Mouse (Mus musculus) myocyte (in vitro differentiated cells): ENCODE results near the gene Xab2. TPM values are rescaled to one million over a fixed set of nuclear protein-coding genes. Genes with fewer than 3 reads are reported as not detected.

Source experiments
- H3K27me3 ChIP-seq: one replicate; pipeline ENCODE4 v1.6.1; 2011; ENCODE audit not compliant: control insufficient read depth, insufficient read depth, insufficient read length
- H3K36me3 ChIP-seq: one replicate; pipeline ENCODE4 v1.6.1; 2011; ENCODE audit not compliant: control insufficient read depth, insufficient read depth
- H3K4me2 ChIP-seq: one replicate; pipeline ENCODE4 v1.6.1; 2011; ENCODE audit warnings: low read depth, control low read depth
- H3K4me3 ChIP-seq: one replicate; pipeline ENCODE4 v1.5.1; 2011; ENCODE audit warnings: mild to moderate bottlenecking, control low read depth, moderate library complexity
- H3K79me2 ChIP-seq: one replicate; pipeline ENCODE4 v1.6.1; 2011; ENCODE audit not compliant: control insufficient read depth, insufficient read depth
- H3ac ChIP-seq: one replicate; pipeline ENCODE4 v1.6.1; 2011; ENCODE audit not compliant: control insufficient read depth, insufficient read length
- CEBPB ChIP-seq: IDR thresholded peaks from 2 replicates; pipeline ENCODE4 v1.6.1; 2011; ENCODE audit warnings: mild to moderate bottlenecking, moderate library complexity; ENCODE audit not compliant: poor library complexity, insufficient read depth, severe bottlenecking
- E2F4 ChIP-seq: IDR thresholded peaks from one replicate; pipeline ENCODE4 v1.6.1; 2011; ENCODE audit warnings: mild to moderate bottlenecking, control low read depth, moderate library complexity; ENCODE audit not compliant: insufficient read depth
- MAX ChIP-seq: IDR thresholded peaks from one replicate; pipeline ENCODE4 v1.6.1; 2011; ENCODE audit warnings: low read depth, mild to moderate bottlenecking, control low read depth
- MYOD1 ChIP-seq, 3 experiments: IDR thresholded peaks; one replicate each; pipeline ENCODE4 v1.6.1; 2011; ENCODE audit warnings: control low read depth in 2 of 3, low read depth in 2 of 3, mild to moderate bottlenecking in 2 of 3, moderate library complexity in 1 of 3; ENCODE audit not compliant: insufficient read length in 2 of 3, control insufficient read depth in 1 of 3
- MYOG ChIP-seq, 3 experiments: IDR thresholded peaks; one replicate each; pipeline ENCODE4 v1.6.1; 2011; ENCODE audit warnings: control low read depth in 2 of 3, low read depth in 2 of 3, mild to moderate bottlenecking in 2 of 3; ENCODE audit not compliant: insufficient read length in 2 of 3, control insufficient read depth in 1 of 3, insufficient read depth in 1 of 3
- POLR2A ChIP-seq: IDR thresholded peaks from one replicate; pipeline ENCODE4 v1.6.1; 2011; ENCODE audit warnings: low read depth, mild to moderate bottlenecking, control low read depth, moderate library complexity; ENCODE audit not compliant: insufficient read length
- POLR2AphosphoS2 ChIP-seq: IDR thresholded peaks from one replicate; pipeline ENCODE4 v1.6.1; 2011; ENCODE audit warnings: low read depth, control low read depth; ENCODE audit not compliant: insufficient read length
- REST ChIP-seq: IDR thresholded peaks from one replicate; pipeline ENCODE4 v1.6.1; 2011; ENCODE audit warnings: mild to moderate bottlenecking, control low read depth, moderate library complexity; ENCODE audit not compliant: insufficient read depth, insufficient read length
- SRF ChIP-seq: IDR thresholded peaks from one replicate; pipeline ENCODE4 v1.6.1; 2011; ENCODE audit warnings: low read depth; ENCODE audit not compliant: control insufficient read depth, insufficient read length
- TCF12 ChIP-seq: IDR thresholded peaks from one replicate; pipeline ENCODE4 v1.6.1; 2011; ENCODE audit warnings: mild to moderate bottlenecking, control low read depth; ENCODE audit not compliant: poor library complexity, insufficient read depth, severe bottlenecking
- TCF3 ChIP-seq: IDR thresholded peaks from one replicate; pipeline ENCODE4 v1.6.1; 2011; ENCODE audit warnings: low read depth, control low read depth; ENCODE audit not compliant: insufficient read length
- USF1 ChIP-seq: IDR thresholded peaks from one replicate; pipeline ENCODE4 v1.6.1; 2011; ENCODE audit warnings: low read depth, mild to moderate bottlenecking, control low read depth, moderate library complexity
- polyA plus RNA-seq: library from polyadenylated mRNA; unstranded; fragments of >200 nt; fragmentation: generic; extraction: Trizol; gene quantifications from one replicate; pipeline ENCODE4 v1.2.1, GENCODE M21; 2012; ENCODE audit warnings: missing spikeins

Xab2 gene
- polyA plus RNA-seq, 1 experiment = 44.6 TPM

- Histone ChIP-seq H3K27me3 (no peaks in the 10 kb centered on the region), H3K36me3 (no peaks in the 10 kb centered on the region), H3K4me3 (no peak overlapping the region), H3K79me2 (no peaks in the 10 kb centered on the region), H3ac (no peak overlapping the region), H3K4me2 (no peak overlapping the region)
- no peak for TF ChIP-seq MYOD1 (IDR thresholded peaks at IDR 0.05; ENCODE audit: control insufficient read depth in 1 of 3, insufficient read length in 2 of 3, low read depth in 2 of 3)
- TF ChIP-seq E2F4 = no peak
- no peak for TF ChIP-seq CEBPB
- no peak for TF ChIP-seq REST
- TF ChIP-seq POLR2A = no peak
- TF ChIP-seq USF1 = no peak
- TF ChIP-seq POLR2AphosphoS2 = no peak
- TF ChIP-seq TCF3 = no peak
- no peak for TF ChIP-seq MAX
- TF ChIP-seq SRF = no peak
- no peak for TF ChIP-seq TCF12
- TF ChIP-seq MYOG (IDR thresholded peaks at IDR 0.05; ENCODE audit: control insufficient read depth in 1 of 3, insufficient read depth in 1 of 3, insufficient read length in 2 of 3, low read depth in 2 of 3) = no peak
Observed at GRCm38 (mm10) chr8:3648990-3649389, 27.9 kb upstream of the Xab2 start.

- TF ChIP-seq SRF = no peak
- TF ChIP-seq MYOG (IDR thresholded peaks at IDR 0.05; ENCODE audit: control insufficient read depth in 1 of 3, insufficient read depth in 1 of 3, insufficient read length in 2 of 3, low read depth in 2 of 3) = no peak
- no peak for TF ChIP-seq POLR2AphosphoS2
- TF ChIP-seq MYOD1 (IDR thresholded peaks at IDR 0.05; ENCODE audit: control insufficient read depth in 1 of 3, insufficient read length in 2 of 3, low read depth in 2 of 3) = no peak
- no peak for TF ChIP-seq TCF12
- no peak for TF ChIP-seq MAX
- no peak for TF ChIP-seq POLR2A
- TF ChIP-seq CEBPB = no peak
- TF ChIP-seq USF1 = no peak
- no peak for TF ChIP-seq REST
- TF ChIP-seq TCF3 = no peak
- no peak for TF ChIP-seq E2F4
- H3K4me3 ChIP-seq = no peak overlapping the region
- no peaks in the 10 kb centered on the region for H3K27me3 ChIP-seq
- no peak overlapping the region for H3ac ChIP-seq
- H3K36me3 ChIP-seq = no peaks in the 10 kb centered on the region
- H3K79me2 ChIP-seq = no peaks in the 10 kb centered on the region
- H3K4me2 ChIP-seq = no peak overlapping the region
Observed at GRCm38 (mm10) chr8:3648268-3648667, 27.2 kb upstream of the Xab2 start.

GRCm38 (mm10) chr8:3647561-3647960 lies 26.4 kb upstream of the Xab2 start:
- Histone ChIP-seq H3K79me2 (no peaks in the 10 kb centered on the region), H3ac (no peak overlapping the region), H3K27me3 (no peaks in the 10 kb centered on the region), H3K4me3 (no peak overlapping the region), H3K4me2 (no peak overlapping the region), H3K36me3 (no peaks in the 10 kb centered on the region)
- TF ChIP-seq SRF = no peak
- no peak for TF ChIP-seq TCF3
- no peak for TF ChIP-seq POLR2A
- TF ChIP-seq CEBPB = no peak
- TF ChIP-seq E2F4 = no peak
- no peak for TF ChIP-seq POLR2AphosphoS2
- TF ChIP-seq TCF12 = no peak
- no peak for TF ChIP-seq MAX
- no peak for TF ChIP-seq MYOG (IDR thresholded peaks at IDR 0.05; ENCODE audit: control insufficient read depth in 1 of 3, insufficient read depth in 1 of 3, insufficient read length in 2 of 3, low read depth in 2 of 3)
- no peak for TF ChIP-seq USF1
- TF ChIP-seq REST = no peak
- TF ChIP-seq MYOD1 (IDR thresholded peaks at IDR 0.05; ENCODE audit: control insufficient read depth in 1 of 3, insufficient read length in 2 of 3, low read depth in 2 of 3) = no peak

GRCm38 (mm10) chr8:3646824-3647531 lies 25.9 kb upstream of the Xab2 start:
- Histone ChIP-seq H3K36me3 (no peaks in the 10 kb centered on the region), H3K27me3 (no peaks in the 10 kb centered on the region), H3K79me2 (no peaks in the 10 kb centered on the region), H3ac (no peak overlapping the region), H3K4me3 (no peak overlapping the region), H3K4me2 (no peak overlapping the region)
- no peak for TF ChIP-seq TCF12
- no peak for TF ChIP-seq TCF3
- no peak for TF ChIP-seq MYOD1 (IDR thresholded peaks at IDR 0.05; ENCODE audit: control insufficient read depth in 1 of 3, insufficient read length in 2 of 3, low read depth in 2 of 3)
- no peak for TF ChIP-seq POLR2A
- no peak for TF ChIP-seq MAX
- TF ChIP-seq USF1 = no peak
- no peak for TF ChIP-seq REST
- TF ChIP-seq CEBPB = no peak
- TF ChIP-seq E2F4 = no peak
- TF ChIP-seq POLR2AphosphoS2 = no peak
- TF ChIP-seq SRF = no peak
- TF ChIP-seq MYOG (IDR thresholded peaks at IDR 0.05; ENCODE audit: control insufficient read depth in 1 of 3, insufficient read depth in 1 of 3, insufficient read length in 2 of 3, low read depth in 2 of 3) = no peak
